Mouse (Mus musculus): ENCODE results near the gene Coro1b.

The Coro1b gene

DNA sequence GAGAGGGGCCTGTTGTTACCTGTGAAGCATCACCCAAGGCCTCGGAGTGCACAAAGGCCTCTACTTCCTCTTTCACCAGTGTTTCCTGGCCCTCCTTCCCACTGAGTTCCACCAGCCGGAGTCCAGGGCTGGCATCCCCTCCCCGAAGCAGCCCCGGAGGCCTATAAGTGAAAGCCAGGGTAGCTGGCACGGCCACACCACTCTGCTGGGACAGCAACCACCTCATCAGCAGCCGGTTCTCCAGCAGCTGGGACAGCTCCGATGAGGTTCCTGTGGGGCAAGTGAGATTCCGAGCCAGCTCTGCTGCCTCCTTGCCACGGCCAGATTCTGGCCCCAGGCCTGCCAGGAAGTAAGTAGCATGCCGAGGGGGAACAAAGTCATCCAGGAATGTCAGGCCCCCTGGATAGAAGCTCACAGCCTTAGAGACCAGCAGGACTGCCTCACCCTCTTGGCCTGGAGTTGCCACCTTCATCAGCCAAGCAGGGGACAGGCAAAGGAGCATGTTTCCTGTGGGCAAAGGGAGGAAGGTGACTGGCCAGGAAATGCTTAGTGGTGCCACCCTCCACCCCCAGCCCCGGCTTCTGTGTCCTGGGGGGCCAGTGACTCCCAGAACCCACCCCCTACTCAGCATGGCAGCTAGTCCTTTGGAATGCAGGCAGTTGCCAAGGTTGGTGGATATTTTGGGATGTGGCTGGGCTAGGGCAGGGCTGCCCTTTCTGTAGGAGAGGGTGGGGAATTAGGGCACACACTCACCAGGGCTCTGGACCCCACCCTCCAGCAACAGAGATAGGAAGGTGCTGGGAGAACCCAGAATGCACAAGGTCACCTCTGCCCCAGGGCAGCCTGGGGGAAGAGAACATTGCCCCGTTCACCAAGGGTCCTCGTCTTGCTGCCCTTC, 23.2 kb downstream of the Coro1b start:
- CTCF ChIA-PET = interaction anchor here in 2 of 4 experiments (0.5 to 2.6 kb wide), 5 partner anchors 9 to 697 kb away, joined by 4 to 7 read pairs (median 4); partner anchors contain the start of gene Rps6kb2 (in 1 of the 2)
- POLR2A ChIA-PET = interaction anchor here in 3 of 4 experiments (0.6 to 4.9 kb wide), 26 partner anchors 8 to 216 kb away, joined by 3 to 47 read pairs (median 4); partner anchors contain the start of genes Ppp1ca (in 3 of the 3), Aip (in 1 of the 3), Ankrd13d (in 1 of the 3) and Cdk2ap2 (in 1 of the 3)

GRCm38 (mm10) chr19:4172925-4173324, 24.5 kb downstream of the Coro1b start:
- CTCF ChIA-PET = interaction anchor here in 2 of 4 experiments (0.7 to 2.6 kb wide), 6 partner anchors 10 to 160 kb away, joined by 3 to 7 read pairs (median 4); partner anchors contain the start of genes Aip (in 1 of the 2) and Rps6kb2 (in 1 of the 2)
- POLR2A ChIA-PET = interaction anchor here in 3 of 4 experiments (0.8 to 4.9 kb wide), 16 partner anchors 9 to 160 kb away, joined by 3 to 47 read pairs (median 4); partner anchors contain the start of genes Cdk2ap2 (in 2 of the 3), Ppp1ca (in 2 of the 3), Rps6kb2 (in 2 of the 3) and Gstp2 (in 1 of the 3)

DNA sequence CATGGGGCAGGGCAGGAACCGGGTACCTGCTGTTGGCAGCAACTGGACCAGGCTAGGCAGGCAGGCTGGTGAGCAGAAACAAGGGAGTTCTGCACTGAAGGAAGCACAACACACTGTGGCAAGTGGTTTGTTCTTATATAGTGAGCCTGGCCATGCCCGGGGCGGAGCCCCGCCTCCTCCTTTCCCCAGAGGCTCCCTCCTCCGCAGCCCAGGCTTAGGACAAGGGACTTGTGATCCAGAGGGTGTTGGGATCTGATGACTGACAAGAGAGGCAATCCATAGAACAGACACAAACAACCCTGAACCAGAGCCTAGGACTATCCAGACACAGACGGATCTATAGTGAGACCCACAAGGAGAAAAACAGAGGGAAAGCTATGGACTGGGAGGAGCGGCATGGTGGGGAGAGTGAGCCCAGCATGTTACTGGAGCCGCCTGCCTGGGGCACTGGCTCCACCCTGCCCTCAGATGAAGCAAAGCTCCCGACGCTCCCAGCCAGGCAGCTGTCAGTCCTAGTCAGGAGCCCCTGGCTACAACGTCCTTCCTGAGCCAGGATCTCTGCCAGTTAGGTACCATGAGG, 27.0 kb downstream of the Coro1b start, which contains the start of gene Carns1:
TSS of gene Carns1 (minus strand) at position 112 of the 580 bp plus-strand sequence.
- ChIA-PET CTCF (interaction anchor here in 3 of 4 experiments (0.6 to 1.7 kb wide), 8 partner anchors 10 to 163 kb away, joined by 3 to 7 read pairs (median 4); partner anchors contain the start of genes Ppp1ca (in 2 of the 3), Aip (in 1 of the 3) and Ndufv1 (in 1 of the 3)), POLR2A (interaction anchor here in 3 of 4 experiments (0.6 to 4.8 kb wide), 20 partner anchors 8 to 119 kb away, joined by 3 to 35 read pairs (median 4); partner anchors contain the start of genes Ppp1ca (in 2 of the 3), Rad9a (in 2 of the 3), Rps6kb2 (in 2 of the 3) and Aip (in 1 of the 3))

- CTCF ChIA-PET = interaction anchor here in 2 of 4 experiments (0.6 to 1.4 kb wide), 3 partner anchors 11 to 214 kb away, joined by 3 to 7 read pairs (median 4); no protein-coding TSS in a partner anchor
- POLR2A ChIA-PET = interaction anchor here in 2 of 4 experiments (0.8 to 9.3 kb wide), 9 partner anchors 10 to 59 kb away, joined by 3 to 43 read pairs (median 4); partner anchors contain the start of genes Ppp1ca (in 2 of the 2) and Rad9a (in 1 of the 2)
These were observed 32.0 kb downstream of the Coro1b start for GRCm38 (mm10) chr19:4180411-4180810.

DNA sequence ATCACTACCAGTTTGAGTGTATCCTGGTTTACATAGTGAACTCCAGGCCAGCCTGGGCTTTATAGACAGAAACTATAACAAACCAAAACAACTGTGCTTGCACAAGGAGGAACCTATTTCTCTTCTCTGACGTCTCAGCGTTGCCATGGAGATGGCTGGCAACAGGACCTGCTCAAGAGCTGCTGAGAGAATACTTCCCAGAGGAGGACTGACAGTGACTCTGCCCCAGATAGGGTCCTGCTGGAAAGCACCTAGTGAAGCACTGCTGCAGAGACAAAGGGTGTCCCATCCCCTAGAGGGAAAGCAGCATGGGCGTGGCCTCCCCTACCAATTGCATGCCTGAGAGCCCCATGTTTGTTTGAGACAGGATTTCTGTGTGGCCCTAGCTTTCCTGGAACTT, 33.5 kb downstream of the Coro1b start:
- CTCF ChIA-PET = interaction anchor here in 3 of 4 experiments (0.6 to 1.4 kb wide), 4 partner anchors 10 to 829 kb away, joined by 3 to 9 read pairs (median 6); partner anchors contain the start of genes AC109138.7 (in 1 of the 3), Clcf1 (in 1 of the 3) and Ppp1ca (in 1 of the 3)
- POLR2A ChIA-PET = interaction anchor here in 2 of 4 experiments (0.5 to 9.3 kb wide), 12 partner anchors 8 to 327 kb away, joined by 3 to 47 read pairs (median 6); partner anchors contain the start of genes Carns1 (in 1 of the 2), Ppp1ca (in 1 of the 2), Rad9a (in 1 of the 2) and Rps6kb2 (in 1 of the 2)

- CTCF ChIA-PET = interaction anchor here in 2 of 4 experiments (2.2 to 3.1 kb wide), 3 partner anchors 13 to 14 kb away, joined by 5 to 11 read pairs (median 11); no protein-coding TSS in a partner anchor
These were observed 35.3 kb downstream of the Coro1b start for GRCm38 (mm10) chr19:4183689-4184088.

DNA sequence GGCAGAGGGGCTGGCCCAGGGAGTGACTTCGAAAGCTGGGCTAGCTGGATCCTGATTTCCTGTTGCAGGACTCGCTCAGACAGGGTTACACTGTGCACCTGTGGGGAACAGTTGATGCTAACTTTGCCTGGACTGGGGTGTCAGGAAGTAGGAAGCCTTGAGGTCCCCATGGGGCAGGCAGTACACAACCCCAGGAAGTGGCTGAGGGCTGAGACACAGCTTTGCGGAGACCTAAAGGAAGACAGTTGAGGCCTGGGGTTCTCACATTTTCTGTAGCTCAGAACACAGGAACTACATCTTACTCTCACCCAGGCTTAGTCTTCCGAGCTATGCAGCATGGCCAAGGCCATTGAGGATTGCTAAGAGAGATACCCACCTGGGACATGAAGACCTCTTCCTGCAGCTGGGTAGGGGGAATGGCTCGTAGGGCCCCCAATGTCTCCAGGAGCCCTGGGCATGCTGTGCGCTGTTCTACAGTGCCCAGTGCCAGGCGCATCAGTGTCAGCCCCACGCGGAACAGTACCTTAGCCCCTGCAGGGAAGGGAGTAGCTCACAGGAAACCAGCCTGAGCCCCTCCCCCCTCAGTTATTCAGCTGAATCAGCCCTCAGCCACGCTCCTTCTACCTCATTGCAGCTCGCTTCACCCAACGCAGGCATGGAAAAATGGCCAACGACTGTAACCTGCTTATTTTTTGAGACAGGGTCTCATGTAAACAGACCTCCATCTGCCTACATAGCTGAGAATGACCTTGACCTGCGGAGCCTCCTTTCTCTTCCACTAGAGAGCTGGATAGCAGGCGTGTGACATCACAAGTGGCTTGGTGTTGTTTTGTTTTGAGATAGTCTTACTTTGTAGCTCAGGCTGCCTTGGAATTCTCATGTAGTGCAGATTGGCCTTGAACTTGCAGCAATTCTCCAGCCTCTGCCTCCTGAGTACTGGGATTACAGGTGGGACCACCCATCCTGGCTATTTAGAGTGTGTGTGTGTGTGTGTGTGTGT, 36.9 kb downstream of the Coro1b start:
- ChIA-PET POLR2A (interaction anchor here (0.6 to 9.3 kb wide), 62 partner anchors 8 to 343 kb away, joined by 3 to 47 read pairs (median 4); partner anchors contain the start of genes Aip (in 2 of the 4), Carns1 (in 2 of the 4), Cdk2ap2 (in 2 of the 4) and Gstp2 (in 2 of the 4)), CTCF (interaction anchor here in 3 of 4 experiments (0.7 to 3.1 kb wide), 14 partner anchors 9 to 166 kb away, joined by 3 to 11 read pairs (median 4); partner anchors contain the start of gene Carns1 (in 2 of the 3))

More at GRCm38 (mm10) chr19:4183689-4184088, 35.3 kb downstream of the Coro1b start:
- POLR2A ChIA-PET = interaction anchor here in 3 of 4 experiments (0.7 to 9.3 kb wide), 10 partner anchors 10 to 87 kb away, joined by 3 to 47 read pairs (median 24); partner anchors contain the start of genes Aip (in 1 of the 3), Carns1 (in 1 of the 3), Cdk2ap2 (in 1 of the 3) and Rad9a (in 1 of the 3)

DNA sequence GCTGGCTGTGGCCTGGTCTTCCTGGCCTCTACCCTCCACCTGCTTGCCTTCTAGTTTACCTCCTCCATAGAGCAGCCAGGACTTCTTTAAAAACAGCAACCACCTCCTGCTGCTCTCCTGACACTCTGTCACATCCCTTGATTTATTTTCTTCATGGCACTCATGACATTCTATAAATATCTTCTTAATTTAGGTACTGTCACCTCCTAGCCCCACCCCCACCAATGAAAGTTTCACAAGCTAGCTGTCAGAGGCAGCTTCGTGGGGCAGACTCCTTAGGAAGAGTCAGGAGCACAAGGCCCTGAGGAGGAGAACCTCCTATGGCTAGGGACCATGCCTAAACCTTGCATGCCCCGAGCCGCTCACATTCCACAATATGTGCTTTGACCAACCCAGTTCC, 38.9 kb downstream of the Coro1b start:
- POLR2A ChIA-PET = interaction anchor here in 2 of 4 experiments (0.6 to 9.3 kb wide), 12 partner anchors 10 to 284 kb away, joined by 3 to 43 read pairs (median 6); partner anchors contain the start of genes Rad9a (in 2 of the 2), Carns1 (in 1 of the 2) and Rps6kb2 (in 1 of the 2)
- CTCF ChIA-PET = interaction anchor here in 2 of 4 experiments (0.6 to 0.7 kb wide), 2 partner anchors 14 kb away, joined by 3 read pairs; partner anchors contain the start of gene Rad9a (in 1 of the 2)

GRCm38 (mm10) chr19:4189051-4189620, 40.7 kb downstream of the Coro1b start:
- CTCF ChIA-PET = no interaction called here
- POLR2A ChIA-PET = interaction anchor here in 3 of 4 experiments (0.9 to 9.3 kb wide), 9 partner anchors 10 to 177 kb away, joined by 3 to 47 read pairs (median 5); partner anchors contain the start of genes Rad9a (in 2 of the 3), Cdk2ap2 (in 1 of the 3), Gstp2 (in 1 of the 3) and Ndufv1 (in 1 of the 3)

- POLR2A ChIA-PET = interaction anchor here in 3 of 4 experiments (0.7 to 5.1 kb wide), 15 partner anchors 8 to 148 kb away, joined by 3 to 72 read pairs (median 8); partner anchors contain the start of genes Rad9a (in 2 of the 3), Aip (in 1 of the 3), Carns1 (in 1 of the 3) and Rps6kb2 (in 1 of the 3)
- CTCF ChIA-PET = interaction anchor here in 3 of 4 experiments (1.1 to 2.8 kb wide), 7 partner anchors 10 to 140 kb away, joined by 5 to 12 read pairs (median 7); partner anchors contain the start of genes Cdk2ap2 (in 1 of the 3) and Rad9a (in 1 of the 3)
These were observed 42.5 kb downstream of the Coro1b start, which contains the start of gene Tbc1d10c for GRCm38 (mm10) chr19:4190831-4191334. Tbc1d10c (minus strand) TSS chr19:4191284.

- ChIA-PET CTCF (interaction anchor here (0.6 to 2.8 kb wide), 52 partner anchors 9 to 473 kb away, joined by 3 to 16 read pairs (median 5); partner anchors contain the start of genes Rad9a (in 4 of the 4), Carns1 (in 2 of the 4), Cdk2ap2 (in 2 of the 4) and Pold4 (in 2 of the 4)), POLR2A (interaction anchor here (0.6 to 5.1 kb wide), 79 partner anchors 9 to 813 kb away, joined by 3 to 72 read pairs (median 5); partner anchors contain the start of genes Rad9a (in 4 of the 4), AC109138.7 (in 3 of the 4), Aip (in 3 of the 4) and Cdk2ap2 (in 3 of the 4))
These were observed 43.3 kb downstream of the Coro1b start, which contains the start of gene Ppp1ca for GRCm38 (mm10) chr19:4191528-4192250. Ppp1ca (plus strand) TSS chr19:4192065.

DNA sequence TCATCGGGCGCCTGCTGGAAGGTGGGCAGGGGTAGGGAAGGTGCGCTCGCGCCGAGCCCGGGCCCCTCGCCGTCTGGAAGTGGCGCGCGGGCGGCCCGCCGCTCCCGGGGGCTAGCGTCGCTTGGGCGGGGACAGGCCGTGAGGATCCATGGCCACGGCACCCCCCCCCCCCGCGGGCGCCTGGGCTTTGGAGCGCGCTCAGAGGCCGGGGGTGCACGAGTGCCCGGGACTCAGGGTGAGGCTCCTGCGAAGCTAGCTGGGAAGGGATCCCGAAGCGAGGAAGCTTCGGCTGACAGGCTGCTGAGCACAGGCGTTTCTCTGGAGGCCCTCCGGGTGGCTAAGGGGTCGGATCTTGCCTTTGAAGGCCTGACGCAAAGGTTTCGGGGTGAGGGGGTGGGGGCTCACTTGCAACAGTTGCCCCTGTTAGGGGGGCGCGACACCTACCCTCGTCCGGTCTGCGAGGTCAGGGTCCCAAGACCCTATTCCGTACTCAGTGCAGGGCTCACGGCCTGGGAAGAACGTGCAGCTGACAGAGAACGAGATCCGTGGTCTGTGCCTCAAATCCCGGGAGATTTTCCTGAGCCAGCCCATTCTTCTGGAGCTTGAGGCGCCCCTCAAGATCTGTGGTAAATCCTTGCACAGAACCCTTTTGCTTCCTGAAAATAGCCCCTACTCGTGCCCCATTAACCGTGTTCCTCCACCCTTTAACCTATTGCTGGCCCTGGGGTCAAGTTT, 44.0 kb downstream of the Coro1b start:
- CTCF ChIA-PET = interaction anchor here (0.5 to 2.8 kb wide), 51 partner anchors 9 to 474 kb away, joined by 3 to 16 read pairs (median 5); partner anchors contain the start of genes Rad9a (in 4 of the 4), Carns1 (in 2 of the 4), Pold4 (in 2 of the 4) and Aip (in 1 of the 4)
- POLR2A ChIA-PET = interaction anchor here (0.5 to 5.1 kb wide), 89 partner anchors 9 to 1549 kb away, joined by 3 to 72 read pairs (median 5); partner anchors contain the start of genes Rad9a (in 4 of the 4), AC109138.7 (in 3 of the 4), Aip (in 3 of the 4) and Cdk2ap2 (in 3 of the 4)

- POLR2A ChIA-PET = interaction anchor here (0.6 to 5.1 kb wide), 32 partner anchors 8 to 193 kb away, joined by 3 to 72 read pairs (median 8); partner anchors contain the start of genes Rad9a (in 4 of the 4), Rps6kb2 (in 2 of the 4), AC109138.7 (in 1 of the 4) and Aip (in 1 of the 4)
- CTCF ChIA-PET = interaction anchor here in 2 of 4 experiments (0.5 to 2.3 kb wide), 5 partner anchors 8 to 67 kb away, joined by 3 to 15 read pairs (median 11); partner anchors contain the start of genes Aip (in 1 of the 2), Pold4 (in 1 of the 2) and Rad9a (in 1 of the 2)
These were observed 44.7 kb downstream of the Coro1b start for GRCm38 (mm10) chr19:4193129-4193528.
